Mouse (Mus musculus) MEL (cell line): ENCODE results near the gene Wee1.

Experiments used
- CHD2 ChIP-seq: IDR thresholded peaks from 2 replicates; pipeline ENCODE4 v1.6.1; 2011; ENCODE audit warnings: low read length, improper control_type of control experiment
- E2F4 ChIP-seq: IDR thresholded peaks from 2 replicates; pipeline ENCODE4 v1.6.1; 2011; ENCODE audit warnings: low read depth, low read length, improper control_type of control experiment, borderline replicate concordance
- EP300 ChIP-seq, 2 experiments: IDR thresholded peaks; 2 replicates each; pipeline ENCODE4 v1.6.1; 2011; ENCODE audit warnings: improper control_type of control experiment in 2 of 2, low read length in 2 of 2, low read depth in 1 of 2, mild to moderate bottlenecking in 1 of 2
- HCFC1 ChIP-seq: IDR thresholded peaks from 2 replicates; pipeline ENCODE4 v1.6.1; 2012; ENCODE audit warnings: low read depth, mild to moderate bottlenecking, inconsistent platforms, low read length, improper control_type of control experiment, moderate library complexity
- MAFK ChIP-seq: IDR thresholded peaks from 2 replicates; pipeline ENCODE4 v1.6.1; 2011; ENCODE audit warnings: low read depth, mild to moderate bottlenecking, low read length, improper control_type of control experiment, borderline replicate concordance
- MYC ChIP-seq: IDR thresholded peaks from 2 replicates; pipeline ENCODE4 v1.6.1; 2011; ENCODE audit warnings: low read depth, mild to moderate bottlenecking, low read length, improper control_type of control experiment, moderate library complexity
- POLR2A ChIP-seq, 2 experiments: IDR thresholded peaks; 2 replicates each; pipeline ENCODE4 v1.6.1; 2011 to 2012; ENCODE audit warnings: low read length in 2 of 2, mild to moderate bottlenecking in 2 of 2, control low read depth in 1 of 2, improper control_type of control experiment in 1 of 2, low read depth in 1 of 2, moderate library complexity in 1 of 2; ENCODE audit not compliant: control insufficient read depth in 1 of 2, insufficient read depth in 1 of 2, poor library complexity in 1 of 2
- RAD21 ChIP-seq: IDR thresholded peaks from 2 replicates; pipeline ENCODE4 v1.6.1; 2011; ENCODE audit warnings: mild to moderate bottlenecking, low read depth, low read length, improper control_type of control experiment
- RCOR1 ChIP-seq: IDR thresholded peaks from 2 replicates; pipeline ENCODE4 v1.6.1; 2012; ENCODE audit warnings: low read depth, mild to moderate bottlenecking, inconsistent platforms, low read length, improper control_type of control experiment

- TF ChIP-seq RCOR1, result no peak
- no peak for TF ChIP-seq CHD2
- TF ChIP-seq EP300 (IDR thresholded peaks at IDR 0.05; ENCODE audit: low read depth in 1 of 2, low read length in 2 of 2), result no peak
- TF ChIP-seq POLR2A (IDR thresholded peaks at IDR 0.05; ENCODE audit: control insufficient read depth in 1 of 2, insufficient read depth in 1 of 2, low read depth in 1 of 2, low read length in 2 of 2, poor library complexity in 1 of 2), result no peak
- TF ChIP-seq RAD21, result no peak
- no peak for TF ChIP-seq MYC
- no peak for TF ChIP-seq MAFK
- no peak for TF ChIP-seq HCFC1
- TF ChIP-seq E2F4, result no peak
Observed at GRCm38 (mm10) chr7:110106633-110107032, 15.2 kb upstream of the Wee1 start.
